Mouse (Mus musculus) midbrain, embryonic 16.5 days (tissue): ENCODE results near the gene Zfyve27. TPM values are rescaled to one million over a fixed set of nuclear protein-coding genes. Genes with fewer than 3 reads are reported as not detected.

Experiments used
- ATAC-seq: fragments of 200-750 bp; cut with Nextera tagmentation; 2 replicates; pipeline ENCODE4 v1.8.0; 2017; ENCODE audit warnings: moderate TSS enrichment
- H3K27ac ChIP-seq: fragments of 300-500 bp; sonication (generic); 2 replicates; pipeline ENCODE4 v1.5.1; 2014; ENCODE audit warnings: mild to moderate bottlenecking, low read length, mixed read lengths
- H3K27me3 ChIP-seq: fragments of 300-500 bp; sonication (generic); 2 replicates; pipeline ENCODE4 v1.6.1; 2014; ENCODE audit warnings: low read depth, low read length, mixed read lengths; ENCODE audit not compliant: control insufficient read depth, insufficient read depth
- H3K36me3 ChIP-seq: fragments of 300-500 bp; sonication (generic); 2 replicates; pipeline ENCODE4 v1.6.1; 2014; ENCODE audit warnings: mild to moderate bottlenecking, low read length, moderate library complexity, mixed read lengths; ENCODE audit not compliant: control insufficient read depth, insufficient read depth
- H3K4me1 ChIP-seq: fragments of 300-500 bp; sonication (generic); 2 replicates; pipeline ENCODE4 v1.6.1; 2014; ENCODE audit warnings: mild to moderate bottlenecking, low read length, mixed read lengths; ENCODE audit not compliant: control insufficient read depth, insufficient read depth
- H3K4me2 ChIP-seq: fragments of 300-500 bp; sonication (generic); 2 replicates; pipeline ENCODE4 v1.6.1; 2014; ENCODE audit warnings: mild to moderate bottlenecking, low read length, mixed read lengths
- H3K4me3 ChIP-seq: fragments of 300-500 bp; sonication (generic); 2 replicates; pipeline ENCODE4 v1.5.1; 2014; ENCODE audit warnings: low read depth, mild to moderate bottlenecking, low read length, moderate library complexity, mixed read lengths
- H3K9ac ChIP-seq: fragments of 300-500 bp; sonication (generic); 2 replicates; pipeline ENCODE4 v1.6.1; 2014; ENCODE audit warnings: low read depth, low read length, mixed read lengths
- H3K9me3 ChIP-seq: fragments of 300-500 bp; sonication (generic); replicated peaks from 2 replicates; pipeline ENCODE4 v1.6.1; 2014; ENCODE audit warnings: mild to moderate bottlenecking, low read length, mixed read lengths; ENCODE audit not compliant: control insufficient read depth, poor library complexity, severe bottlenecking
- WGBS: fragments of 180-500 bp; shearing (Covaris S2); extraction: QIAGEN DNeasy Blood & Tissue Kit; methylation state at CpG from one replicate; pipeline ENCODE4 v1.1.7; 2014; 5-methylcytosine and 5-hydroxymethylcytosine counted together
- polyA plus RNA-seq: library from polyadenylated mRNA; unstranded; fragments of >200 nt; fragmentation: Nextera tagmentation; extraction: Ambion mirVana; gene quantifications from 2 replicates; pipeline ENCODE4 v1.2.1, GENCODE M21; 2015

The Zfyve27 gene
- polyA plus RNA-seq, 1 experiment from 2014 or later: 65.7 TPM

- 5% methylated on average over 23 of the region's 23 CpGs for WGBS
- H3K4me3 ChIP-seq: peak overlapping the region; percentile 71
- H3K27ac ChIP-seq: 0 out of 2 replicates have a peak overlapping the region, but pooled peaks have one; percentile 42
These were observed 35.6 kb upstream of the Zfyve27 start for GRCm38 (mm10) chr19:42128052-42128740.

GRCm38 (mm10) chr19:42128787-42129508 is 34.8 kb upstream of the Zfyve27 start, which contains the start of gene Avpi1:
Gene Avpi1 (minus strand): TSS chr19:42129059.
- Histone ChIP-seq H3K9me3 (no peaks in the 10 kb centered on the region), H3K4me2 (peak within 1 kb of the TSS; percentile 100), H3K4me3 (peak within 1 kb of the TSS; percentile 71), H3K27me3 (no peaks in the 10 kb centered on the region; the same call in 1 of the 2 replicates), H3K36me3 (no peaks in the 10 kb centered on the region; the same call in 1 of the 2 replicates), H3K27ac (peak within 1 kb of the TSS; percentile 73), H3K9ac (peak within 1 kb of the TSS; percentile 80), H3K4me1 (peaks cover 15% of the 10 kb centered on the region)
- peak; percentile 97 for ATAC-seq
- WGBS: under 1% methylated on average over 54 of the region's 54 CpGs

More at GRCm38 (mm10) chr19:42128052-42128740, 35.6 kb upstream of the Zfyve27 start:
- H3K4me1 ChIP-seq: peaks cover 15% of the 10 kb centered on the region
- peak overlapping the region; percentile 80 for H3K9ac ChIP-seq
- peak overlapping the region; percentile 100 for H3K4me2 ChIP-seq
- H3K27me3 ChIP-seq: no peaks in the 10 kb centered on the region; the same call in 1 of the 2 replicates
- H3K36me3 ChIP-seq: no peaks in the 10 kb centered on the region; the same call in 1 of the 2 replicates
- H3K9me3 ChIP-seq: no peaks in the 10 kb centered on the region
- no peak for ATAC-seq

GRCm38 (mm10) chr19:42129509-42130293 is 34.0 kb upstream of the Zfyve27 start:
- H3K27ac ChIP-seq: peak overlapping the region; percentile 73
- no peaks in the 10 kb centered on the region; the same call in 1 of the 2 replicates for H3K36me3 ChIP-seq
- H3K4me3 ChIP-seq: peak overlapping the region; percentile 71
- peaks cover 15% of the 10 kb centered on the region for H3K4me1 ChIP-seq
- H3K4me2 ChIP-seq: peak overlapping the region; percentile 100
- peak overlapping the region; percentile 80 for H3K9ac ChIP-seq
- H3K27me3 ChIP-seq: no peaks in the 10 kb centered on the region; the same call in 1 of the 2 replicates
- peak; percentile 34 for ATAC-seq
- H3K9me3 ChIP-seq: no peaks in the 10 kb centered on the region
- WGBS: 19% methylated on average over 14 of the region's 14 CpGs

GRCm38 (mm10) chr19:42130294-42130606 is 33.5 kb upstream of the Zfyve27 start:
- Histone ChIP-seq H3K4me1 (peaks cover 15% of the 10 kb centered on the region), H3K27ac (no peak overlapping the region), H3K9ac (no peak overlapping the region), H3K9me3 (no peaks in the 10 kb centered on the region), H3K4me3 (no peak overlapping the region), H3K4me2 (no peak overlapping the region), H3K27me3 (no peaks in the 10 kb centered on the region; the same call in 1 of the 2 replicates), H3K36me3 (no peaks in the 10 kb centered on the region)
- WGBS: 63% methylated on average over 3 of the region's 3 CpGs
- no peak for ATAC-seq

- H3K4me3 ChIP-seq: no peak overlapping the region
- ATAC-seq: no peak
- H3K4me2 ChIP-seq: no peak overlapping the region
- no peaks in the 10 kb centered on the region; the same call in 1 of the 2 replicates for H3K27me3 ChIP-seq
- WGBS: 74% methylated on average over 5 of the region's 5 CpGs
- H3K27ac ChIP-seq: no peak overlapping the region
- no peak overlapping the region for H3K9ac ChIP-seq
- H3K36me3 ChIP-seq: no peaks in the 10 kb centered on the region
- H3K4me1 ChIP-seq: peaks cover 15% of the 10 kb centered on the region
- H3K9me3 ChIP-seq: no peaks in the 10 kb centered on the region
These were observed 32.6 kb upstream of the Zfyve27 start for GRCm38 (mm10) chr19:42131101-42131500.

GRCm38 (mm10) chr19:42135070-42135469 is 28.7 kb upstream of the Zfyve27 start:
- Histone ChIP-seq H3K9ac (no peak overlapping the region), H3K4me2 (no peak overlapping the region), H3K4me1 (no peaks in the 10 kb centered on the region), H3K27ac (no peak overlapping the region), H3K9me3 (no peaks in the 10 kb centered on the region), H3K36me3 (no peaks in the 10 kb centered on the region), H3K27me3 (no peaks in the 10 kb centered on the region; the same call in 1 of the 2 replicates), H3K4me3 (no peak overlapping the region)
- ATAC-seq: no peak

- Histone ChIP-seq H3K36me3 (no peaks in the 10 kb centered on the region), H3K4me1 (no peaks in the 10 kb centered on the region), H3K4me3 (no peak overlapping the region), H3K4me2 (no peak overlapping the region), H3K27ac (no peak overlapping the region), H3K27me3 (no peaks in the 10 kb centered on the region), H3K9me3 (no peaks in the 10 kb centered on the region), H3K9ac (no peak overlapping the region)
- no peak for ATAC-seq
- 22% methylated on average over 5 of the region's 5 CpGs for WGBS
These were observed 27.6 kb upstream of the Zfyve27 start for GRCm38 (mm10) chr19:42136126-42136525.

- H3K36me3 ChIP-seq: no peaks in the 10 kb centered on the region
- no peaks in the 10 kb centered on the region for H3K27me3 ChIP-seq
- no peaks in the 10 kb centered on the region for H3K4me1 ChIP-seq
- H3K9me3 ChIP-seq: no peaks in the 10 kb centered on the region
- H3K4me3 ChIP-seq: no peak overlapping the region
- H3K27ac ChIP-seq: no peak overlapping the region
- H3K9ac ChIP-seq: no peak overlapping the region
- H3K4me2 ChIP-seq: no peak overlapping the region
- 96% methylated on average over 4 of the region's 4 CpGs for WGBS
- no peak for ATAC-seq
These were observed 26.5 kb upstream of the Zfyve27 start for GRCm38 (mm10) chr19:42137167-42137672.
